Mouse (Mus musculus) embryonic facial prominence, embryonic 10.5 days (tissue): Measurements from ENCODE around the gene Zfr. TPM values are rescaled to one million over a fixed set of nuclear protein-coding genes. Genes with fewer than 3 reads are reported as not detected.
A peak's percentile ranks its signal among the peaks of the same experiment; 100 is the strongest.
"Not testable (repeated sequence)": the region's sequence is repeated elsewhere in the genome, so short reads cannot be mapped to it uniquely, and the experiment has no call there.

ENCODE experiments used
- DNase-seq: peaks from one replicate; pipeline ENCODE4 v3.0.0-alpha.2; 2017; ENCODE audit warnings: low spot score
- H3K27ac ChIP-seq: fragments of 300-500 bp; sonication (generic); replicated peaks from 2 replicates; pipeline ENCODE4 v1.5.1; 2016; ENCODE audit warnings: mild to moderate bottlenecking
- H3K27me3 ChIP-seq: fragments of 300-500 bp; sonication (generic); replicated peaks from 2 replicates; pipeline ENCODE4 v1.6.1; 2016; ENCODE audit warnings: low read depth, mild to moderate bottlenecking; ENCODE audit not compliant: poor library complexity, severe bottlenecking
- H3K36me3 ChIP-seq: fragments of 300-500 bp; sonication (generic); replicated peaks from 2 replicates; pipeline ENCODE4 v1.6.1; 2016; ENCODE audit warnings: mild to moderate bottlenecking, moderate library complexity
- H3K4me1 ChIP-seq: fragments of 300-500 bp; sonication (generic); 2 replicates; pipeline ENCODE4 v1.6.1; 2016
- H3K4me3 ChIP-seq: fragments of 300-500 bp; sonication (generic); 2 replicates; pipeline ENCODE4 v1.5.1; 2016; ENCODE audit warnings: mild to moderate bottlenecking, moderate library complexity
- H3K9me3 ChIP-seq: fragments of 300-500 bp; sonication (generic); 2 replicates; pipeline ENCODE4 v1.6.1; 2016; ENCODE audit warnings: mild to moderate bottlenecking
- WGBS: fragments of 180-500 bp; shearing (Covaris S2); methylation state at CpG from one replicate; pipeline ENCODE4 v1.1.7; 2016; 5-methylcytosine and 5-hydroxymethylcytosine counted together
- polyA plus RNA-seq: library from polyadenylated mRNA; unstranded; fragments of >200 nt; fragmentation: Nextera tagmentation; extraction: Ambion mirVana; gene quantifications from 2 replicates; pipeline ENCODE4 v1.2.1, GENCODE M21; 2016

The Zfr gene
- polyA plus RNA-seq, 1 experiment from 2014 or later = 144 TPM

- Histone ChIP-seq H3K4me1 (no peaks in the 10 kb centered on the region), H3K27ac (no peak overlapping the region), H3K36me3 (peaks cover 92% of the 10 kb centered on the region), H3K27me3 (no peaks in the 10 kb centered on the region), H3K9me3 (no peaks in the 10 kb centered on the region), H3K4me3 (no peak overlapping the region)
- no peak for DNase-seq
- 93% methylated on average over 6 of the region's 6 CpGs for WGBS
These were observed 31.9 kb downstream of the Zfr start for GRCm38 (mm10) chr15:12149501-12149900.

GRCm38 (mm10) chr15:12153747-12154146 lies 36.1 kb downstream of the Zfr start:
- no peak overlapping the region for H3K4me3 ChIP-seq
- H3K4me1 ChIP-seq = no peaks in the 10 kb centered on the region
- no peak overlapping the region for H3K27ac ChIP-seq
- WGBS = 92% methylated on average over 3 of the region's 3 CpGs
- no peak for DNase-seq
- peaks cover 97% of the 10 kb centered on the region for H3K36me3 ChIP-seq
- no peaks in the 10 kb centered on the region for H3K27me3 ChIP-seq
- no peaks in the 10 kb centered on the region for H3K9me3 ChIP-seq

- H3K27me3 ChIP-seq = no peaks in the 10 kb centered on the region
- no peak for DNase-seq
- no peaks in the 10 kb centered on the region for H3K9me3 ChIP-seq
- H3K4me3 ChIP-seq = no peak overlapping the region
- 97% methylated on average over 5 of the region's 5 CpGs for WGBS
- H3K36me3 ChIP-seq = peaks cover 91% of the 10 kb centered on the region
- no peak overlapping the region for H3K27ac ChIP-seq
- no peaks in the 10 kb centered on the region for H3K4me1 ChIP-seq
These were observed 60.5 kb downstream of the Zfr start for GRCm38 (mm10) chr15:12178126-12178525.

- not testable (repeated sequence) for H3K27me3 ChIP-seq, H3K4me1 ChIP-seq, H3K4me3 ChIP-seq, H3K9me3 ChIP-seq, H3K27ac ChIP-seq, DNase-seq
- H3K36me3 ChIP-seq = peaks cover 94% of the 10 kb centered on the region
- 93% methylated on average over 13 of the region's 13 CpGs for WGBS
These were observed 63.7 kb downstream of the Zfr start for GRCm38 (mm10) chr15:12181181-12181805.

- Histone ChIP-seq H3K36me3 (peaks cover 17% of the 10 kb centered on the region), H3K27me3 (no peaks in the 10 kb centered on the region), H3K9me3 (no peaks in the 10 kb centered on the region), H3K4me3 (no peak overlapping the region), H3K4me1 (peaks cover 29% of the 10 kb centered on the region), H3K27ac (peak overlapping the region; percentile 37; the same call in 1 of the 2 replicates)
- DNase-seq = no peak
- WGBS = 62% methylated on average over 25 of the region's 25 CpGs
These were observed 76.5 kb downstream of the Zfr start for GRCm38 (mm10) chr15:12193880-12194816.

- H3K36me3 ChIP-seq = peaks cover 14% of the 10 kb centered on the region
- WGBS = 79% methylated on average over 20 of the region's 20 CpGs
- DNase-seq = no peak
- no peaks in the 10 kb centered on the region for H3K27me3 ChIP-seq
- no peak overlapping the region for H3K4me3 ChIP-seq
- H3K27ac ChIP-seq = peak overlapping the region; percentile 0; the same call in 1 of the 2 replicates
- no peaks in the 10 kb centered on the region for H3K9me3 ChIP-seq
- peaks cover 29% of the 10 kb centered on the region for H3K4me1 ChIP-seq
These were observed 77.4 kb downstream of the Zfr start for GRCm38 (mm10) chr15:12194817-12195735.

- no peak overlapping the region for H3K4me3 ChIP-seq
- H3K9me3 ChIP-seq = no peaks in the 10 kb centered on the region
- H3K27ac ChIP-seq = 0 out of 2 replicates have a peak overlapping the region, but pooled peaks have one; percentile 66
- peaks cover 5% of the 10 kb centered on the region for H3K36me3 ChIP-seq
- no peaks in the 10 kb centered on the region for H3K27me3 ChIP-seq
- 86% methylated on average over 6 of the region's 6 CpGs for WGBS
- peaks cover 29% of the 10 kb centered on the region for H3K4me1 ChIP-seq
- DNase-seq = no peak
These were observed 78.3 kb downstream of the Zfr start for GRCm38 (mm10) chr15:12195966-12196365.

- Histone ChIP-seq H3K36me3 (no peaks in the 10 kb centered on the region; the same call in 1 of the 2 replicates), H3K4me3 (peak overlapping the region; percentile 22; the same call in 1 of the 2 replicates), H3K4me1 (peaks cover 29% of the 10 kb centered on the region), H3K27me3 (no peaks in the 10 kb centered on the region), H3K27ac (peak overlapping the region; percentile 66), H3K9me3 (no peaks in the 10 kb centered on the region)
- peak; percentile 78 for DNase-seq
- WGBS = 37% methylated on average over 22 of the region's 22 CpGs
These were observed 79.0 kb downstream of the Zfr start for GRCm38 (mm10) chr15:12196410-12197191.

- no peaks in the 10 kb centered on the region for H3K27me3 ChIP-seq
- H3K36me3 ChIP-seq = no peaks in the 10 kb centered on the region
- DNase-seq = no peak
- peaks cover 29% of the 10 kb centered on the region for H3K4me1 ChIP-seq
- H3K4me3 ChIP-seq = no peak overlapping the region
- peak overlapping the region; percentile 61; the same call in 1 of the 2 replicates for H3K27ac ChIP-seq
- 91% methylated on average over 6 of the region's 6 CpGs for WGBS
- no peaks in the 10 kb centered on the region for H3K9me3 ChIP-seq
These were observed 79.7 kb downstream of the Zfr start for GRCm38 (mm10) chr15:12197361-12197760.

GRCm38 (mm10) chr15:12200021-12200420 lies 82.4 kb downstream of the Zfr start:
- H3K36me3 ChIP-seq = no peaks in the 10 kb centered on the region
- H3K27ac ChIP-seq = no peak overlapping the region
- DNase-seq = no peak
- H3K4me1 ChIP-seq = peaks cover 24% of the 10 kb centered on the region
- no peak overlapping the region for H3K4me3 ChIP-seq
- H3K27me3 ChIP-seq = no peaks in the 10 kb centered on the region
- 94% methylated on average over 7 of the region's 7 CpGs for WGBS
- no peaks in the 10 kb centered on the region for H3K9me3 ChIP-seq

GRCm38 (mm10) chr15:12201856-12202255 lies 84.2 kb downstream of the Zfr start:
- no peak overlapping the region for H3K27ac ChIP-seq
- H3K27me3 ChIP-seq = no peaks in the 10 kb centered on the region
- H3K4me3 ChIP-seq = no peak overlapping the region
- no peak for DNase-seq
- no peaks in the 10 kb centered on the region for H3K36me3 ChIP-seq
- H3K9me3 ChIP-seq = no peaks in the 10 kb centered on the region
- H3K4me1 ChIP-seq = peaks cover 26% of the 10 kb centered on the region
